Comparison of ENCODE assay signal across 21 mouse cellular contexts in the genomic region with DNA sequence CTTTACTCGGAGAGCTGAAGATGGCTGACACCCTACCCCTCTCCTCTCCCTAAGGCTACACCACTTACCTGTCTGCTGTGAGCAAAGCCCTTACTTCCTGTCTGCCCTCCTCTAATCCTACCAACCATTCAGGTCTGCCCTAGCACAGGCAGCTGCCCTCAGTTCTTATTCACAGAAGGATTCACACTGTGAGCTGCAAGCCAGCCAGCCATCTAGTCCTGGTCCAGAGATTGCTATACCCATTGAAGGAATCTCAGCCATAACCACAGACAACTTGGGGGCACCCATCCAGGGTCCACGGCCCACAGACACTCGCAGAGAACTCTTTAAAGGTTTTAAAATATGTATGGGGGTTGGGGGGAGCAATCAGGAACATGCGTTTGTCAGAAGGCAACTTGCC. TPM values are rescaled to one million over a fixed set of nuclear protein-coding genes. Genes with fewer than 3 reads are reported as not detected.
A peak's percentile ranks its signal among the peaks of the same experiment; 100 is the strongest.
DNase-seq lines count a peak whose midpoint lies in the region; ATAC-seq lines count a peak whose summit lies in the region.
"Had no signal": no experiment of that assay in that cellular context is flagged by ENCODE, and none has a peak within 500 bp of the region (broad histone marks: within the 10 kb centered on the region; RNA-seq: fewer than 3 reads in every experiment).

No protein-coding gene starts in this region.

- no peak for ATAC-seq in forebrain, embryonic 13.5 days
- ATAC-seq in forebrain, embryonic 15.5 days (replicated peaks) = no peak
- ATAC-seq in midbrain, embryonic 16.5 days = no peak
- no peak for ATAC-seq in neural tube, embryonic 13.5 days (ENCODE audit: low read depth)
- ATAC-seq in neural tube, embryonic 15.5 days (ENCODE audit: low FRiP score) = no peak
- ATAC-seq in hindbrain, embryonic 13.5 days (ENCODE audit: low FRiP score) = no peak
- ATAC-seq: forebrain, embryonic 16.5 days had no signal

- no peaks in the 10 kb centered on the region; the same call in 1 of the 2 replicates for H3K27me3 ChIP-seq in forebrain, embryonic 13.5 days
- H3K27me3 ChIP-seq in forebrain, embryonic 15.5 days = no peaks in the 10 kb centered on the region
- H3K27me3 ChIP-seq in midbrain, embryonic 10.5 days (ENCODE audit: low read depth, poor library complexity, severe bottlenecking) = no peaks in the 10 kb centered on the region
- H3K27me3 ChIP-seq in midbrain, embryonic 16.5 days (ENCODE audit: control insufficient read depth, insufficient read depth, low read depth, low read length) = no peaks in the 10 kb centered on the region
- H3K27me3 ChIP-seq in neural tube, embryonic 13.5 days = no peaks in the 10 kb centered on the region
- no peaks in the 10 kb centered on the region for H3K27me3 ChIP-seq in neural tube, embryonic 15.5 days (replicated peaks)
- H3K27me3 ChIP-seq in hindbrain, embryonic 13.5 days = 0 out of 2 replicates have a peak, but pooled peaks cover 2% of the 10 kb centered on the region
- H3K27me3 ChIP-seq: hindbrain, embryonic 15.5 days; intestine, embryonic 15.5 days; neural tube, embryonic 12.5 days had no signal

- H3K27ac ChIP-seq in forebrain, embryonic 13.5 days = peak overlapping the region; percentile 45
- H3K27ac ChIP-seq in forebrain, embryonic 15.5 days (replicated peaks) = no peak overlapping the region
- H3K27ac ChIP-seq in midbrain, embryonic 10.5 days (replicated peaks) = peak overlapping the region; percentile 94
- no peak overlapping the region; the same call in 1 of the 2 replicates for H3K27ac ChIP-seq in midbrain, embryonic 16.5 days (ENCODE audit: low read length)
- H3K27ac ChIP-seq in neural tube, embryonic 13.5 days (replicated peaks) = 0 out of 2 replicates have a peak overlapping the region, but pooled peaks have one; percentile 73
- no peak overlapping the region for H3K27ac ChIP-seq in neural tube, embryonic 15.5 days (replicated peaks)
- peak overlapping the region; percentile 78; the same call in 1 of the 2 replicates for H3K27ac ChIP-seq in hindbrain, embryonic 13.5 days
- H3K27ac ChIP-seq: intestine, embryonic 15.5 days; layer of hippocampus, adult 2 months; left cerebral cortex, adult 2 months; limb, embryonic 12.5 days had no signal

- no peaks in the 10 kb centered on the region for H3K36me3 ChIP-seq in forebrain, embryonic 13.5 days (ENCODE audit: poor library complexity, severe bottlenecking)
- H3K36me3 ChIP-seq in forebrain, embryonic 15.5 days = no peaks in the 10 kb centered on the region
- H3K36me3 ChIP-seq in midbrain, embryonic 10.5 days = no peaks in the 10 kb centered on the region
- no peaks in the 10 kb centered on the region for H3K36me3 ChIP-seq in midbrain, embryonic 16.5 days (ENCODE audit: control insufficient read depth, insufficient read depth, low read length)
- no peaks in the 10 kb centered on the region for H3K36me3 ChIP-seq in neural tube, embryonic 13.5 days
- H3K36me3 ChIP-seq in neural tube, embryonic 15.5 days = no peaks in the 10 kb centered on the region
- H3K36me3 ChIP-seq in hindbrain, embryonic 13.5 days = no peaks in the 10 kb centered on the region
- H3K36me3 ChIP-seq: hindbrain, embryonic 15.5 days; intestine, embryonic 15.5 days; limb, embryonic 12.5 days; neural tube, embryonic 12.5 days had no signal

- no peaks in the 10 kb centered on the region for H3K9me3 ChIP-seq in forebrain, embryonic 13.5 days (replicated peaks)
- no peaks in the 10 kb centered on the region for H3K9me3 ChIP-seq in forebrain, embryonic 15.5 days
- 0 out of 2 replicates have a peak, but pooled peaks cover 3% of the 10 kb centered on the region for H3K9me3 ChIP-seq in midbrain, embryonic 10.5 days (replicated peaks)
- H3K9me3 ChIP-seq in midbrain, embryonic 16.5 days (replicated peaks; ENCODE audit: control insufficient read depth, low read length, poor library complexity, severe bottlenecking) = no peaks in the 10 kb centered on the region
- H3K9me3 ChIP-seq in neural tube, embryonic 13.5 days = no peaks in the 10 kb centered on the region
- no peaks in the 10 kb centered on the region for H3K9me3 ChIP-seq in neural tube, embryonic 15.5 days (replicated peaks)
- H3K9me3 ChIP-seq in hindbrain, embryonic 13.5 days = no peaks in the 10 kb centered on the region
- H3K9me3 ChIP-seq: hindbrain, embryonic 15.5 days; intestine, embryonic 15.5 days; limb, embryonic 12.5 days; megakaryocyte, embryonic 14.5 days; neural tube, embryonic 12.5 days had no signal

- peaks cover 21% of the 10 kb centered on the region for H3K4me1 ChIP-seq in forebrain, embryonic 13.5 days
- H3K4me1 ChIP-seq in forebrain, embryonic 15.5 days = peaks cover 13% of the 10 kb centered on the region
- peaks cover 37% of the 10 kb centered on the region for H3K4me1 ChIP-seq in midbrain, embryonic 10.5 days
- H3K4me1 ChIP-seq in midbrain, embryonic 16.5 days (ENCODE audit: control insufficient read depth, insufficient read depth, low read length) = peaks cover 18% of the 10 kb centered on the region
- peaks cover 29% of the 10 kb centered on the region for H3K4me1 ChIP-seq in neural tube, embryonic 13.5 days (replicated peaks)
- peaks cover 19% of the 10 kb centered on the region for H3K4me1 ChIP-seq in neural tube, embryonic 15.5 days
- peaks cover 23% of the 10 kb centered on the region for H3K4me1 ChIP-seq in hindbrain, embryonic 13.5 days (replicated peaks)

- no peak overlapping the region for H3K4me3 ChIP-seq in forebrain, embryonic 13.5 days
- H3K4me3 ChIP-seq in forebrain, embryonic 15.5 days = no peak overlapping the region
- H3K4me3 ChIP-seq in midbrain, embryonic 10.5 days = no peak overlapping the region; the same call in 1 of the 2 replicates
- no peak overlapping the region for H3K4me3 ChIP-seq in midbrain, embryonic 16.5 days (ENCODE audit: low read depth, low read length)
- H3K4me3 ChIP-seq in neural tube, embryonic 13.5 days = no peak overlapping the region
- no peak overlapping the region for H3K4me3 ChIP-seq in neural tube, embryonic 15.5 days (replicated peaks)
- H3K4me3 ChIP-seq in hindbrain, embryonic 13.5 days = no peak overlapping the region
- H3K4me3 ChIP-seq: hindbrain, embryonic 15.5 days; intestine, embryonic 15.5 days; layer of hippocampus, adult 2 months; left cerebral cortex, adult 2 months; limb, embryonic 12.5 days; megakaryocyte, embryonic 14.5 days; neural tube, embryonic 12.5 days had no signal

- no peak overlapping the region for H3K9ac ChIP-seq in forebrain, embryonic 13.5 days
- no peak overlapping the region for H3K9ac ChIP-seq in forebrain, embryonic 15.5 days (replicated peaks)
- H3K9ac ChIP-seq in midbrain, embryonic 16.5 days (ENCODE audit: low read depth, low read length) = no peak overlapping the region
- no peak overlapping the region for H3K9ac ChIP-seq in neural tube, embryonic 13.5 days
- H3K9ac ChIP-seq in neural tube, embryonic 15.5 days (replicated peaks) = no peak overlapping the region
- no peak overlapping the region for H3K9ac ChIP-seq in hindbrain, embryonic 13.5 days
- H3K9ac ChIP-seq: hindbrain, embryonic 15.5 days; limb, embryonic 12.5 days; neural tube, embryonic 12.5 days had no signal

- DNase-seq in midbrain, embryonic 10.5 days (ENCODE audit: low spot score) = no peak
- DNase-seq in cerebellum, postnatal 4 days (ENCODE audit: low spot score in 2 of 2) = no peak
- DNase-seq: adrenal gland, postnatal 25 days; heart, postnatal 14 days; kidney, adult 2 months; kidney, postnatal 36 days; lung, postnatal 4 days had no signal

- no peak overlapping the region for H3K4me2 ChIP-seq in forebrain, embryonic 13.5 days
- no peak overlapping the region for H3K4me2 ChIP-seq in forebrain, embryonic 15.5 days (replicated peaks)
- no peak overlapping the region for H3K4me2 ChIP-seq in midbrain, embryonic 16.5 days (ENCODE audit: low read length)
- H3K4me2 ChIP-seq in neural tube, embryonic 13.5 days = no peak overlapping the region
- no peak overlapping the region for H3K4me2 ChIP-seq in neural tube, embryonic 15.5 days
- no peak overlapping the region for H3K4me2 ChIP-seq in hindbrain, embryonic 13.5 days
- H3K4me2 ChIP-seq: intestine, embryonic 15.5 days; limb, embryonic 12.5 days had no signal

- 83% methylated on average over 4 of the region's 4 CpGs for whole genome bisulfite sequencing in forebrain, embryonic 13.5 days
- WGBS in forebrain, embryonic 15.5 days = 82% methylated on average over 4 of the region's 4 CpGs
- 77% methylated on average over 4 of the region's 4 CpGs for WGBS in midbrain, embryonic 10.5 days
- 83% methylated on average over 4 of the region's 4 CpGs for WGBS in midbrain, embryonic 16.5 days
- 85% methylated on average over 4 of the region's 4 CpGs for WGBS in neural tube, embryonic 13.5 days
- 91% methylated on average over 4 of the region's 4 CpGs for WGBS in neural tube, embryonic 15.5 days
- 74% methylated on average over 4 of the region's 4 CpGs for WGBS in hindbrain, embryonic 13.5 days

RNA-seq across cellular contexts. Expression of a gene that starts 11.2 kb away (rescaled TPM):
- polyA plus RNA-seq in forebrain, embryonic 13.5 days (2015; fragmentation: Nextera tagmentation; extraction: Ambion mirVana) = 16.2 and 17.4 TPM in 2 replicates
- 14.3 and 16.3 TPM in 2 replicates for polyA plus RNA-seq in forebrain, embryonic 15.5 days (2015; fragmentation: Nextera tagmentation; extraction: Ambion mirVana)
- polyA plus RNA-seq in midbrain, embryonic 10.5 days (2016; fragmentation: Nextera tagmentation; extraction: Ambion mirVana) = 12.1 and 15.5 TPM in 2 replicates
- polyA plus RNA-seq in midbrain, embryonic 16.5 days (2015; fragmentation: Nextera tagmentation; extraction: Ambion mirVana) = 13.2 and 13.5 TPM in 2 replicates
- 14.5 and 15.8 TPM in 2 replicates for polyA plus RNA-seq in neural tube, embryonic 13.5 days (2015; fragmentation: Nextera tagmentation; extraction: Ambion mirVana)
- polyA plus RNA-seq in neural tube, embryonic 15.5 days (2015; fragmentation: Nextera tagmentation; extraction: Ambion mirVana) = 10.5 and 11.9 TPM in 2 replicates
- polyA plus RNA-seq in hindbrain, embryonic 13.5 days (2015; fragmentation: Nextera tagmentation; extraction: Ambion mirVana) = 17.3 and 17.7 TPM in 2 replicates

RNA-seq across cellular contexts. Expression of a gene that starts 19.7 kb away (rescaled TPM):
- polyA plus RNA-seq in forebrain, embryonic 13.5 days (2015; fragmentation: Nextera tagmentation; extraction: Ambion mirVana) = 2.5 and 2.7 TPM in 2 replicates
- polyA plus RNA-seq in forebrain, embryonic 15.5 days (2015; fragmentation: Nextera tagmentation; extraction: Ambion mirVana) = 1.8 and 1.9 TPM in 2 replicates
- polyA plus RNA-seq in midbrain, embryonic 10.5 days (2016; fragmentation: Nextera tagmentation; extraction: Ambion mirVana) = 3.7 and 5.1 TPM in 2 replicates
- polyA plus RNA-seq in midbrain, embryonic 16.5 days (2015; fragmentation: Nextera tagmentation; extraction: Ambion mirVana) = 2.7 and 2.9 TPM in 2 replicates
- polyA plus RNA-seq in neural tube, embryonic 13.5 days (2015; fragmentation: Nextera tagmentation; extraction: Ambion mirVana) = 1.6 TPM in 2 replicates
- polyA plus RNA-seq in neural tube, embryonic 15.5 days (2015; fragmentation: Nextera tagmentation; extraction: Ambion mirVana) = 2.7 and 3.2 TPM in 2 replicates
- polyA plus RNA-seq in hindbrain, embryonic 13.5 days (2015; fragmentation: Nextera tagmentation; extraction: Ambion mirVana) = 1.5 and 1.6 TPM in 2 replicates

RNA-seq across cellular contexts. Expression of a gene that starts 47.8 kb away (rescaled TPM):
- polyA plus RNA-seq in forebrain, embryonic 13.5 days (2015; fragmentation: Nextera tagmentation; extraction: Ambion mirVana) = 23.1 and 26.3 TPM in 2 replicates
- polyA plus RNA-seq in forebrain, embryonic 15.5 days (2015; fragmentation: Nextera tagmentation; extraction: Ambion mirVana) = 19.8 and 22.6 TPM in 2 replicates
- polyA plus RNA-seq in midbrain, embryonic 10.5 days (2016; fragmentation: Nextera tagmentation; extraction: Ambion mirVana) = 17.5 and 19.4 TPM in 2 replicates
- 28.1 and 36.2 TPM in 2 replicates for polyA plus RNA-seq in midbrain, embryonic 16.5 days (2015; fragmentation: Nextera tagmentation; extraction: Ambion mirVana)
- polyA plus RNA-seq in neural tube, embryonic 13.5 days (2015; fragmentation: Nextera tagmentation; extraction: Ambion mirVana) = 14.9 and 15.8 TPM in 2 replicates
- 29.5 and 33.2 TPM in 2 replicates for polyA plus RNA-seq in neural tube, embryonic 15.5 days (2015; fragmentation: Nextera tagmentation; extraction: Ambion mirVana)
- polyA plus RNA-seq in hindbrain, embryonic 13.5 days (2015; fragmentation: Nextera tagmentation; extraction: Ambion mirVana) = 15.4 and 17.5 TPM in 2 replicates

Comparison
In these comparisons a context has a peak if more than half of its experiments do, and no peak if none do; other contexts are left out.
1. H3K27ac ChIP-seq: peak in forebrain, embryonic 13.5 days (single experiment), midbrain, embryonic 10.5 days (single experiment), neural tube, embryonic 13.5 days (single experiment) and hindbrain, embryonic 13.5 days (single experiment); none in forebrain, embryonic 15.5 days (single experiment), midbrain, embryonic 16.5 days (single experiment) and neural tube, embryonic 15.5 days (single experiment).